Mouse (Mus musculus): ENCODE measurements around the gene Tkt. TPM values are rescaled to one million over a fixed set of nuclear protein-coding genes. Genes with fewer than 3 reads are reported as not detected.

Tkt gene
- total RNA-seq, 2 experiments from 2014 or later = 8.0 to 15.0 TPM

- Histone ChIP-seq H3K27ac (peak overlapping the region; percentile 84), H3K4me3 (peak overlapping the region; percentile 34)
- no peak for TF ChIP-seq CTCF (IDR thresholded peaks at IDR 0.05)
- intact Hi-C loops (cut with DNase I) = loop anchor here (5.0 kb wide), 1 partner anchor 273 kb away; no protein-coding TSS in a partner anchor
- peak; percentile 78 for DNase-seq
These were observed 46.0 kb downstream of the Tkt start for GRCm38 (mm10) chr14:30594092-30594695.

GRCm38 (mm10) chr14:30595576-30596313 is 47.6 kb downstream of the Tkt start:
- H3K27ac ChIP-seq = peak overlapping the region; percentile 72
- peak; percentile 58 for DNase-seq
- TF ChIP-seq CTCF (IDR thresholded peaks at IDR 0.05) = no peak
- no peak overlapping the region for H3K4me3 ChIP-seq
- intact Hi-C loops (cut with DNase I) = no loop called here

GRCm38 (mm10) chr14:30596407-30596806 is 48.2 kb downstream of the Tkt start:
- H3K4me3 ChIP-seq = no peak overlapping the region
- DNase-seq = peak; percentile 11
- intact Hi-C loops (cut with DNase I) = no loop called here
- TF ChIP-seq CTCF (IDR thresholded peaks at IDR 0.05) = no peak
- peak overlapping the region; percentile 72 for H3K27ac ChIP-seq

- Histone ChIP-seq H3K27ac (peak overlapping the region; percentile 72), H3K4me3 (no peak overlapping the region)
- DNase-seq = peak; percentile 48
- intact Hi-C loops (cut with DNase I) = no loop called here
- TF ChIP-seq CTCF (IDR thresholded peaks at IDR 0.05) = 0 out of 2 replicates have a peak, but pooled peaks have one; percentile 9
These were observed 49.0 kb downstream of the Tkt start for GRCm38 (mm10) chr14:30597142-30597541.

GRCm38 (mm10) chr14:30606817-30607216 is 58.7 kb downstream of the Tkt start:
- DNase-seq = no peak
- no peak overlapping the region for H3K27ac ChIP-seq
- intact Hi-C loops (cut with DNase I) = no loop called here
- H3K4me3 ChIP-seq = no peak overlapping the region
- no peak for TF ChIP-seq CTCF (IDR thresholded peaks at IDR 0.05)

- intact Hi-C loops (cut with DNase I) = no loop called here
- TF ChIP-seq CTCF (IDR thresholded peaks at IDR 0.05) = no peak
- no peak for DNase-seq
- Histone ChIP-seq H3K27ac (no peak overlapping the region), H3K4me3 (no peak overlapping the region)
These were observed 59.5 kb downstream of the Tkt start for GRCm38 (mm10) chr14:30607696-30608095.

- TF ChIP-seq CTCF (IDR thresholded peaks at IDR 0.05) = no peak
- H3K4me3 ChIP-seq = no peak overlapping the region
- DNase-seq = no peak
- intact Hi-C loops (cut with DNase I) = no loop called here
- no peak overlapping the region for H3K27ac ChIP-seq
These were observed 60.0 kb downstream of the Tkt start for GRCm38 (mm10) chr14:30608176-30608575.

GRCm38 (mm10) chr14:30609499-30609898 is 61.3 kb downstream of the Tkt start:
- no peak overlapping the region for H3K4me3 ChIP-seq
- TF ChIP-seq CTCF (IDR thresholded peaks at IDR 0.05) = no peak
- no peak for DNase-seq
- H3K27ac ChIP-seq = no peak overlapping the region
- intact Hi-C loops (cut with DNase I) = no loop called here

GRCm38 (mm10) chr14:30610304-30610703 is 62.1 kb downstream of the Tkt start:
- TF ChIP-seq CTCF (IDR thresholded peaks at IDR 0.05) = no peak
- no peak for DNase-seq
- H3K4me3 ChIP-seq = no peak overlapping the region
- intact Hi-C loops (cut with DNase I) = no loop called here
- H3K27ac ChIP-seq = 0 out of 2 replicates have a peak overlapping the region, but pooled peaks have one; percentile 64

GRCm38 (mm10) chr14:30610940-30611339 is 62.8 kb downstream of the Tkt start:
- DNase-seq = peak; percentile 51
- no peak for TF ChIP-seq CTCF (IDR thresholded peaks at IDR 0.05)
- peak overlapping the region; percentile 64 for H3K27ac ChIP-seq
- H3K4me3 ChIP-seq = no peak overlapping the region
- intact Hi-C loops (cut with DNase I) = no loop called here

GRCm38 (mm10) chr14:30612523-30612922 is 64.4 kb downstream of the Tkt start:
- peak overlapping the region; percentile 39; the same call in 1 of the 2 replicates for H3K27ac ChIP-seq
- TF ChIP-seq CTCF (IDR thresholded peaks at IDR 0.05) = peak; percentile 93
- peak; percentile 91 for DNase-seq
- H3K4me3 ChIP-seq = no peak overlapping the region
- intact Hi-C loops (cut with DNase I) = loop anchor here (1.0 kb wide), 1 partner anchor 21 kb away; no protein-coding TSS in a partner anchor

- DNase-seq = peak; percentile 32
- intact Hi-C loops (cut with DNase I) = loop anchor here (1.0 kb wide), 1 partner anchor 22 kb away; no protein-coding TSS in a partner anchor
- Histone ChIP-seq H3K27ac (peak overlapping the region; percentile 21; the same call in 1 of the 2 replicates), H3K4me3 (no peak overlapping the region)
- no peak for TF ChIP-seq CTCF (IDR thresholded peaks at IDR 0.05)
These were observed 65.0 kb downstream of the Tkt start for GRCm38 (mm10) chr14:30612962-30613715.

GRCm38 (mm10) chr14:30616751-30617150 is 68.6 kb downstream of the Tkt start:
- intact Hi-C loops (cut with DNase I) = no loop called here
- Histone ChIP-seq H3K27ac (no peak overlapping the region), H3K4me3 (no peak overlapping the region)
- no peak for TF ChIP-seq CTCF (IDR thresholded peaks at IDR 0.05)
- DNase-seq = no peak
